32 mouse cellular contexts compared by ENCODE assay signal in genomic region chr16:35093500-35093899, GRCm38 (mm10).
"Had no signal": no experiment of that assay in that cellular context is flagged by ENCODE, and none has a peak within 500 bp of the region (broad histone marks: within the 10 kb centered on the region; RNA-seq: fewer than 3 reads in every experiment).

No protein-coding gene starts in this region.

- DNase-seq: left cerebral cortex, postnatal 4 days; liver; liver, embryonic 13.5 days; liver, postnatal 0 days; lung, adult 18-20 months; lung, adult 2 months; lung, embryonic 14.5 days; lung, postnatal 10 days; lung, postnatal 14 days; lung, postnatal 36 days; lung, postnatal 4 days; midbrain, embryonic 14.5 days had no signal

- H3K9ac ChIP-seq: limb, embryonic 12.5 days; limb, embryonic 13.5 days; limb, embryonic 15.5 days; liver, embryonic 12.5 days; liver, embryonic 13.5 days; liver, embryonic 14.5 days; liver, embryonic 15.5 days; liver, postnatal 0 days; lung, embryonic 14.5 days; lung, embryonic 15.5 days; midbrain, embryonic 12.5 days; midbrain, embryonic 13.5 days; midbrain, embryonic 15.5 days; neural tube, embryonic 12.5 days had no signal

- H3K9me3 ChIP-seq: limb, embryonic 10.5 days; limb, embryonic 12.5 days; limb, embryonic 13.5 days; limb, embryonic 15.5 days; liver, embryonic 12.5 days; liver, embryonic 13.5 days; liver, embryonic 15.5 days; lung, embryonic 15.5 days; megakaryocyte, embryonic 14.5 days; midbrain, embryonic 10.5 days; midbrain, embryonic 12.5 days; midbrain, embryonic 13.5 days; midbrain, embryonic 15.5 days; neural tube, embryonic 12.5 days had no signal

- H3K27me3 ChIP-seq: limb, embryonic 12.5 days; limb, embryonic 13.5 days; limb, embryonic 15.5 days; liver, embryonic 12.5 days; liver, embryonic 13.5 days; liver, embryonic 15.5 days; lung, embryonic 15.5 days; megakaryocyte, embryonic 14.5 days; midbrain, embryonic 12.5 days; midbrain, embryonic 13.5 days; midbrain, embryonic 15.5 days; neural tube, embryonic 12.5 days had no signal

- H3K4me1 ChIP-seq: limb, embryonic 10.5 days; limb, embryonic 12.5 days; limb, embryonic 13.5 days; limb, embryonic 15.5 days; liver, embryonic 12.5 days; liver, embryonic 13.5 days; liver, embryonic 15.5 days; lung, embryonic 15.5 days; midbrain, embryonic 10.5 days; midbrain, embryonic 12.5 days; midbrain, embryonic 13.5 days; midbrain, embryonic 15.5 days had no signal

- H3K4me2 ChIP-seq: limb, embryonic 12.5 days; limb, embryonic 13.5 days; limb, embryonic 15.5 days; liver, embryonic 11.5 days; liver, embryonic 12.5 days; liver, embryonic 13.5 days; liver, embryonic 15.5 days; lung, embryonic 14.5 days; lung, embryonic 15.5 days; midbrain, embryonic 11.5 days; midbrain, embryonic 12.5 days; midbrain, embryonic 13.5 days; midbrain, embryonic 15.5 days; neural tube, embryonic 12.5 days had no signal

- H3K27ac ChIP-seq: limb, embryonic 10.5 days; limb, embryonic 12.5 days; limb, embryonic 13.5 days; limb, embryonic 15.5 days; liver, embryonic 12.5 days; liver, embryonic 13.5 days; liver, embryonic 14.5 days; liver, embryonic 15.5 days; lung, embryonic 15.5 days; macrophage; midbrain, embryonic 10.5 days; midbrain, embryonic 12.5 days; midbrain, embryonic 13.5 days; midbrain, embryonic 15.5 days; neural tube, embryonic 12.5 days had no signal

- H3K4me3 ChIP-seq: limb, embryonic 10.5 days; limb, embryonic 12.5 days; limb, embryonic 13.5 days; limb, embryonic 15.5 days; liver, embryonic 12.5 days; liver, embryonic 13.5 days; liver, embryonic 15.5 days; lung, embryonic 15.5 days; megakaryocyte, embryonic 14.5 days; midbrain, embryonic 10.5 days; midbrain, embryonic 12.5 days; midbrain, embryonic 13.5 days; midbrain, embryonic 15.5 days; myocyte; neural tube, embryonic 12.5 days had no signal

- ATAC-seq: liver, embryonic 12.5 days; liver, postnatal 0 days; lung, postnatal 0 days; midbrain, embryonic 13.5 days; midbrain, embryonic 15.5 days; midbrain, embryonic 16.5 days had no signal
